ENCODE assay signal across 17 mouse cellular contexts in the genomic region with DNA sequence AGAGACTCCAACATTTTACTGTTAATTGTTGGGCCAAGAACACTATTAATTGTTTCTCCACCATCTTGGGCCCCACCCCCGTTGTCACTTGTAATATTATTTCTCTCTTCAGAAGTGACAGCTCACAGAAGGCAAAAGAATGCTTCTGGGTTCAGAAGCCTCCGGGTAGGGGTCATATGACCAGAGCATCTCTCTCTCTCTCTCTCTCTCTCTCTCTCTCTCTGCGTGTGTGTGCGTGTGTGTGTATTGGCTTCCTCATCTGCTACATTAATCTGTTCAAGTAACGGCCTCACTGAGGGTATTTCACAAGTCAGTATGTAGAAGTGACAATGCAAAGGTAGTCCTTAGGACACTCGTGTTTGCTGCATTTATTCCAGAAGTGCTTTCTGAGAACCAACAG. TPM values are rescaled to one million over a fixed set of nuclear protein-coding genes. Genes with fewer than 3 reads are reported as not detected.
DNase-seq lines count a peak whose midpoint lies in the region; ATAC-seq and TF ChIP-seq lines count a peak whose summit lies in the region.
"Had no signal": no experiment of that assay in that cellular context is flagged by ENCODE, and none has a peak within 500 bp of the region (broad histone marks: within the 10 kb centered on the region; RNA-seq: fewer than 3 reads in every experiment).

No protein-coding gene starts in this region.

- H3K27ac ChIP-seq in liver, embryonic 11.5 days (ENCODE audit: low read depth, low read length): peak overlapping the region; percentile 46; the same call in 1 of the 2 replicates
- peak overlapping the region; percentile 67 for H3K27ac ChIP-seq in liver, embryonic 14.5 days
- H3K27ac ChIP-seq: embryonic facial prominence, embryonic 13.5 days; hindbrain, embryonic 15.5 days had no signal

- TF ChIP-seq EP300 in liver, embryonic 14.5 days (IDR thresholded peaks at IDR 0.05; ENCODE audit: low read depth): no peak

- H3K27me3 ChIP-seq in liver, embryonic 11.5 days (replicated peaks; ENCODE audit: control insufficient read depth, insufficient read depth, low read length): no peaks in the 10 kb centered on the region
- H3K27me3 ChIP-seq in liver, embryonic 14.5 days (ENCODE audit: control insufficient read depth, insufficient read depth, low read length): no peaks in the 10 kb centered on the region
- H3K27me3 ChIP-seq: heart, embryonic 12.5 days; hindbrain, embryonic 15.5 days had no signal

- H3K4me3 ChIP-seq in liver, embryonic 11.5 days (ENCODE audit: low read depth, low read length): no peak overlapping the region
- no peak overlapping the region for H3K4me3 ChIP-seq in liver, embryonic 14.5 days (ENCODE audit: insufficient read depth in 1 of 2, low read depth in 2 of 2, low read length in 2 of 2)
- H3K4me3 ChIP-seq: embryonic facial prominence, embryonic 13.5 days; heart, embryonic 12.5 days; hindbrain, embryonic 15.5 days had no signal

- peaks cover 5% of the 10 kb centered on the region; the same call in 1 of the 2 replicates for H3K4me1 ChIP-seq in liver, embryonic 11.5 days (replicated peaks; ENCODE audit: control insufficient read depth, insufficient read depth, low read length)
- H3K4me1 ChIP-seq in liver, embryonic 14.5 days (replicated peaks; ENCODE audit: control insufficient read depth in 2 of 2, insufficient read depth in 2 of 2, low read length in 1 of 2): peaks cover 32 to 39% of the 10 kb centered on the region in 2 experiments
- H3K4me1 ChIP-seq: hindbrain, embryonic 15.5 days had no signal

- no peaks in the 10 kb centered on the region for H3K9me3 ChIP-seq in liver, embryonic 11.5 days (ENCODE audit: control insufficient read depth, low read length)
- H3K9me3 ChIP-seq in liver, embryonic 14.5 days (ENCODE audit: control insufficient read depth, low read length): no peaks in the 10 kb centered on the region
- H3K9me3 ChIP-seq: embryonic facial prominence, embryonic 13.5 days; heart, embryonic 12.5 days; hindbrain, embryonic 15.5 days had no signal

- no peak for TF ChIP-seq CTCF in liver, embryonic 14.5 days (IDR thresholded peaks at IDR 0.05; ENCODE audit: low read depth)

- no peak overlapping the region; the same call in 1 of the 2 replicates for H3K4me2 ChIP-seq in liver, embryonic 11.5 days
- no peak overlapping the region for H3K4me2 ChIP-seq in liver, embryonic 14.5 days (ENCODE audit: low read depth)
- H3K4me2 ChIP-seq: embryonic facial prominence, embryonic 13.5 days; heart, embryonic 12.5 days; hindbrain, embryonic 15.5 days had no signal

- peak; percentile 22; the same call in 1 of the 2 replicates for ATAC-seq in liver, embryonic 11.5 days (replicated peaks; ENCODE audit: low FRiP score)
- 0 out of 2 replicates have a peak, but pooled peaks have one; percentile 7 for ATAC-seq in erythroid progenitor cell, adult 5-6 weeks (replicated peaks; ENCODE audit: low FRiP score, poor library complexity, severe bottlenecking)
- ATAC-seq in liver, embryonic 14.5 days (ENCODE audit: insufficient read depth): peak; percentile 5; the same call in 1 of the 2 replicates
- peak; percentile 33 for ATAC-seq in megakaryocyte, adult 5-6 weeks (ENCODE audit: poor library complexity, severe bottlenecking)
- ATAC-seq: forebrain, embryonic 14.5 days had no signal

- WGBS in liver, embryonic 11.5 days: 71% methylated on average over 6 of the region's 6 CpGs
- WGBS in liver, embryonic 14.5 days (ENCODE audit: insufficient replicate concordance): 53% methylated on average over 6 of the region's 6 CpGs

- intact Hi-C loops in gastrocnemius, postnatal 36 days (cut with DNase I): no loop called here

- no peak overlapping the region; the same call in 1 of the 2 replicates for H3K9ac ChIP-seq in liver, embryonic 11.5 days (ENCODE audit: low read depth, low read length)
- H3K9ac ChIP-seq in liver, embryonic 14.5 days (replicated peaks): peak overlapping the region; percentile 15; the same call in 1 of the 2 replicates
- H3K9ac ChIP-seq: embryonic facial prominence, embryonic 13.5 days; heart, embryonic 12.5 days; hindbrain, embryonic 15.5 days had no signal

- no peaks in the 10 kb centered on the region for H3K36me3 ChIP-seq in liver, embryonic 11.5 days (ENCODE audit: control insufficient read depth, insufficient read depth, low read length)
- H3K36me3 ChIP-seq in liver, embryonic 14.5 days (replicated peaks; ENCODE audit: control insufficient read depth, insufficient read depth, low read depth): no peaks in the 10 kb centered on the region
- H3K36me3 ChIP-seq: embryonic facial prominence, embryonic 13.5 days; heart, embryonic 12.5 days; hindbrain, embryonic 15.5 days had no signal

- no peak for DNase-seq in liver, embryonic 11.5 days (ENCODE audit: low spot score)
- DNase-seq in liver: no peak
- DNase-seq in liver, embryonic 14.5 days (ENCODE audit: low read depth in 3 of 3, low spot score in 3 of 3): no peak
- DNase-seq in layer of hippocampus, adult 11-12 months (ENCODE audit: low spot score): no peak
- no peak for DNase-seq in lung, postnatal 14 days
- no peak for DNase-seq in gastrocnemius, postnatal 36 days
- DNase-seq: adrenal gland, adult 2 months; adrenal gland, postnatal 25 days; cerebellum, adult 18-20 months; cerebellum, adult 9-11 months; cerebellum, postnatal 36 days had no signal

RNA-seq across cellular contexts. Expression of a gene that starts 9.3 kb away (rescaled TPM):
- 104 and 110 TPM in 2 replicates for polyA plus RNA-seq in liver, embryonic 11.5 days (2014; fragmentation: Nextera tagmentation; extraction: Ambion mirVana)
- total RNA-seq in erythroid progenitor cell, adult 5-6 weeks (2015; ENCODE audit: low replicate concordance): 89.0 and 153 TPM in 2 replicates
- 110 and 122 TPM in 2 replicates for total RNA-seq in erythroid progenitor cell, adult 5-6 weeks (2017; ENCODE audit: low replicate concordance)
- polyA plus RNA-seq in liver, embryonic 14.5 days (2012; rRNA removed): 30.0 and 39.1 TPM in 2 replicates
- polyA plus RNA-seq in liver, embryonic 14.5 days (2014; fragmentation: Nextera tagmentation; extraction: Ambion mirVana): 92.1 and 104 TPM in 2 replicates
- 55.4 and 61.5 TPM in 2 replicates for total RNA-seq in megakaryocyte, adult 5-6 weeks (2015)
- 36.3 and 37.4 TPM in 2 replicates for total RNA-seq in megakaryocyte, adult 5-6 weeks (2017)
- 10 to 100 TPM; 23.3 to 26.3 TPM for total RNA-seq in gastrocnemius, postnatal 36 days (2021)
